Mouse (Mus musculus) limb, embryonic 15.5 days (tissue): ENCODE data around the gene Nbl1. TPM values are rescaled to one million over a fixed set of nuclear protein-coding genes. Genes with fewer than 3 reads are reported as not detected.

Experiments used
- ATAC-seq: fragments of 200-750 bp; cut with Nextera tagmentation; 2 replicates; pipeline ENCODE4 v1.8.0; 2017; ENCODE audit warnings: low read depth, moderate TSS enrichment; ENCODE audit not compliant: insufficient number of reproducible peaks, low FRiP score, low TSS enrichment
- H3K27ac ChIP-seq: fragments of 300-500 bp; sonication (generic); 2 replicates; pipeline ENCODE4 v1.5.1; 2015; ENCODE audit warnings: moderate library complexity, mild to moderate bottlenecking, inconsistent platforms
- H3K27me3 ChIP-seq: fragments of 300-500 bp; sonication (generic); 2 replicates; pipeline ENCODE4 v1.6.1; 2015; ENCODE audit warnings: inconsistent platforms
- H3K36me3 ChIP-seq: fragments of 300-500 bp; sonication (generic); 2 replicates; pipeline ENCODE4 v1.6.1; 2015; ENCODE audit warnings: inconsistent platforms
- H3K4me1 ChIP-seq: fragments of 300-500 bp; sonication (generic); 2 replicates; pipeline ENCODE4 v1.6.1; 2015; ENCODE audit warnings: inconsistent platforms
- H3K4me2 ChIP-seq: fragments of 300-500 bp; sonication (generic); 2 replicates; pipeline ENCODE4 v1.6.1; 2015; ENCODE audit warnings: mild to moderate bottlenecking, inconsistent platforms
- H3K4me3 ChIP-seq: fragments of 300-500 bp; sonication (generic); 2 replicates; pipeline ENCODE4 v1.5.1; 2015; ENCODE audit warnings: mild to moderate bottlenecking, inconsistent platforms
- H3K9ac ChIP-seq: fragments of 300-500 bp; sonication (generic); 2 replicates; pipeline ENCODE4 v1.6.1; 2015; ENCODE audit warnings: inconsistent platforms
- H3K9me3 ChIP-seq: fragments of 300-500 bp; sonication (generic); 2 replicates; pipeline ENCODE4 v1.6.1; 2016; ENCODE audit warnings: inconsistent platforms
- whole genome bisulfite sequencing: fragments of 180-500 bp; shearing (Covaris S2); methylation state at CpG from one replicate; pipeline ENCODE4 v1.1.7; 2015; 5-methylcytosine and 5-hydroxymethylcytosine counted together
- polyA plus RNA-seq: library from polyadenylated mRNA; unstranded; fragments of >200 nt; fragmentation: Nextera tagmentation; extraction: Ambion mirVana; gene quantifications from 2 replicates; pipeline ENCODE4 v1.2.1, GENCODE M21; 2015

Gene Nbl1
- polyA plus RNA-seq, 1 experiment from 2014 or later: 148 TPM

DNA sequence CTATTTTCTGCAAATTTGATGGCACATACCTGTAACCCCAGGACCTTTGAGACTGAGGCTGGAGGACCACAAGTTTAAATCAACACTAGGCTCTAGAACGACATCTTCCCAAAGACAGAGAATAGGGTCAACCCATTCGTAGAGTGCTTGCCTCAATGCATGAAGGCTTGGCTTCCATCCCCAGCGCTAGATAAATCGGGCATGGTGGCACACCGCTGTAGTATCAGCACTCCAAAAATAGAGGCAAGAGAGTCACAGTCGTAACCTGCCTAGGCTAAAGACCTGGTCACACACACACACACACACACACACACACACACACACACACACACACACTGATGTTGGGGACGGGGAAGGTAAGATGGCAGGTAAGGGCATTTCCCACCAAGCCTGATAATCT lies 12.5 kb downstream of the Nbl1 start:
- Histone ChIP-seq H3K36me3 (peaks cover 14% of the 10 kb centered on the region), H3K4me1 (peaks cover 23% of the 10 kb centered on the region), H3K27me3 (peaks cover 24% of the 10 kb centered on the region), H3K27ac (no peak overlapping the region), H3K4me3 (no peak overlapping the region), H3K9ac (no peak overlapping the region), H3K9me3 (no peaks in the 10 kb centered on the region), H3K4me2 (no peak overlapping the region)
- ATAC-seq: no peak
- 93% methylated on average over 7 of the region's 7 CpGs for WGBS

DNA sequence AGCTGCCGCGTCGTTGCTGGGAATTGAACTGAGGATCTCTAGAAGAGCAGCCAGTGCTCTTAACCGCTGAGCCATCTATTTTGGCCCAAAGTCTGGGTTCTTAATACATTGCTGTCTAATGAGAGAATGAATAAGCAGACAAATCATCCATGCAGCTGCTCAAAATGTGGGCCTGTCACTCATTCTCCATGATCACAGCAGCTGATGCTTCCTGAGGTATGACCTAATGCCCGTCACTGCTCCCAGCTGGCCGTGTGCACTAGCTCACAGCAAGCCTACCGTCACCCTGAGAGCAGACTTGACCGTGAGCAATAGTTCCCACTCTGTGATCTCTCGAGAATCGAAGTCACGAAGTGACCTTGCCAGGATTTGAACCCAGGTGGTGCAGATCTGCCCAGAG lies 13.4 kb downstream of the Nbl1 start:
- WGBS: 78% methylated on average over 11 of the region's 11 CpGs
- Histone ChIP-seq H3K4me1 (peaks cover 31% of the 10 kb centered on the region), H3K9ac (no peak overlapping the region), H3K4me2 (no peak overlapping the region), H3K9me3 (no peaks in the 10 kb centered on the region), H3K27ac (no peak overlapping the region), H3K4me3 (no peak overlapping the region), H3K27me3 (peaks cover 33% of the 10 kb centered on the region), H3K36me3 (peaks cover 6% of the 10 kb centered on the region)
- no peak for ATAC-seq

DNA sequence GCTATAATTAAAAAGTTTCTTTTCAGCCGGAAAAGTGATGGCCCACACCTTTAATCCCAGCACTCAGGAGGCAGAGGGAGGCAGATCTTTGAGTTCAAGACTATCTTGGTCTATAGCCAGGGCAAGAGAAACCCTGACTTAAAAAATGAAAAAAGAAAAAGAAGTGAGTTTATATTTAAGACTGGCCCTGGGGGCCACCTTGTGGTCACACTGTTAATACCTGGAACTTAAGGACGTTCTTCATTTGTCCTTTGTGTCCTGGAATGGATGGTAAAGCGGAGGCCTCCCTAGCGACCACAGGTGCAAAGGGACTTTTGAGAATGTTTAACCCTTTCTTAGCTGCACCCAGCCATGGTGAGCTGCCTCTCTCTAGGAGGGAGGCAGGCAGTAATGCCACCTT lies 14.1 kb downstream of the Nbl1 start:
- H3K4me1 ChIP-seq: peaks cover 38% of the 10 kb centered on the region
- WGBS: 8% methylated on average over 4 of the region's 4 CpGs
- no peak overlapping the region for H3K9ac ChIP-seq
- H3K4me2 ChIP-seq: no peak overlapping the region
- H3K9me3 ChIP-seq: no peaks in the 10 kb centered on the region
- peaks cover 40% of the 10 kb centered on the region for H3K27me3 ChIP-seq
- peaks cover 3% of the 10 kb centered on the region; the same call in 1 of the 2 replicates for H3K36me3 ChIP-seq
- H3K4me3 ChIP-seq: no peak overlapping the region
- ATAC-seq: no peak
- H3K27ac ChIP-seq: no peak overlapping the region

DNA sequence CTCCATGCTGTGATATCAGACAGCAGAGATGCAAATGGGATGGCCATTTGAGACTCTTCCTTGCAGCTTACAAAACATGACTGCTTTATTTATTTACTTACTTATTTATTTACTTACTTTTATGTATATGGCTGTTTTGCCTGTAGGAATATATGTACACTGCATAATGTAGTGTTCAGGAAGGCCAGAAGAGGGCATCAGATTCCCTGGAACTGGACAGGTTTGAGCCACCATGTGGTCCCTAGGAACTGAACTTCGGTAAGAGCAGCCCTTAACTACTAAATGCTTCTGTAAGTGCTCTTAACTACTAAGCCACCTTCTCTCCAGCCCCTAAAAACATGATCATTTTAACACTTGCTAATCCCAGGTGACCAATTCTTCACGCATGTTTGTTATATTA lies 14.5 kb downstream of the Nbl1 start:
- 21% methylated on average over 2 of the region's 2 CpGs for WGBS
- Histone ChIP-seq H3K27me3 (peaks cover 44% of the 10 kb centered on the region), H3K9ac (no peak overlapping the region), H3K4me2 (no peak overlapping the region), H3K36me3 (peaks cover 3% of the 10 kb centered on the region; the same call in 1 of the 2 replicates), H3K4me1 (peaks cover 35% of the 10 kb centered on the region), H3K4me3 (no peak overlapping the region), H3K9me3 (no peaks in the 10 kb centered on the region), H3K27ac (no peak overlapping the region)
- no peak for ATAC-seq

DNA sequence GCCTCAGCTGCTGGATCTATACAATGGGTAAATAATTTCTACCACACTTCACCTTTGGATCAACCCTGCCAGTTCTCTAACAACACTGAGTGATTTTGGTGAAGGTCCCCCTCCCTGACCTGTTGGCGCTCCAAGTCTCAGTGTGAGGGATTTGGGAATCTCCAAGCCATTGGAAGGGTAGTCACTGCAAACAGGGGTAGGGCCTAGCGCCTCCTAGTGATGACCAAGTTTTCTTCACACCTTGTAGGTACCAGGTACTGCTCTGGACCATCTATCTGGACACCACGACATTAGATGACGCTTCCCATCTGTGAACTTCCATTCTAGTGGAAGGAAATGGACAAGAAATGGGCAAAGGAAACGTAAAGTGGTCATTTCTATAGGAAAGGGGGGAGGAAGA lies 16.9 kb downstream of the Nbl1 start:
- H3K36me3 ChIP-seq: no peaks in the 10 kb centered on the region

DNA sequence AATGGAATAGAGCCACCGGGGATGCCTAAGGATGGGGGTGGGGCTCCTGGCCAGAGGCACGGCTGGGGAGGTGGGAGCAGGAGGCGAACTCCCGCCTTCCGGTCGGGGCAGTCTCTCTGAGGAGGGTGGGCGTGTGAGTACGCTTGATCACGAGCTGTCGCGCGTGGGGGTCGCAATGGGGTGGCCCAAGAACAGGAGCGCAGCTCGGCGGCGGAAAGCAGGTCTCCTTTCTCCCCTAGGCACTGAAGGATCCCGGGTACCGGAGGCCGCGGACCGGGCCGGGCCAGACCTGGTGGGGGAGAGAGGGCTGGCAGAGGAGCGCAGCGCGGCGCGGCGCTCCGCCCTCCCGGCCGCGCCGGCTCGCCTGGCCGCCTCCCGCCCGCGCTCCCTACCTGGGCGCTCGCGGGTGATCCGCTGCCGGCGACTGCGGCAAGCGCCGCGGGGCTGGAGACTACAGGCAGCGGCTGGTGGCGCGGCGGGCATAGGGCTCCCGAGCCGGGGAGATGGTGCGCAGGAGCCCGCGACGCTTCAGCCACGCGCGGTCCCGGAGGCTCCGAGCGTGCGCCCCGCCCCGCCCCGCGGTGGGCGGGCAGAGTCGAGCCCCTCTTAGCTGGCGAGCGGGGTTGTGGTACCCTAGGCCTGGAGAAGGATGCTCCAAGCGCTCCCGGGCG lies 17.6 kb downstream of the Nbl1 start, which contains the start of gene Htr6:
Gene Htr6 (minus strand): TSS at position 530 of the 671 bp plus-strand sequence.
- Histone ChIP-seq H3K36me3 (no peaks in the 10 kb centered on the region), H3K4me2 (peak within 1 kb of the TSS; percentile 95), H3K4me3 (peak within 1 kb of the TSS; percentile 56), H3K9me3 (no peaks in the 10 kb centered on the region), H3K9ac (peak within 1 kb of the TSS; percentile 37; the same call in 1 of the 2 replicates), H3K27me3 (peaks cover 61% of the 10 kb centered on the region), H3K4me1 (peaks cover 24% of the 10 kb centered on the region), H3K27ac (no peak within 1 kb of the TSS)
- WGBS: under 1% methylated on average over 63 of the region's 77 CpGs
- no peak for ATAC-seq

More for the DNA sequence above, 16.9 kb downstream of the Nbl1 start:
- no peak overlapping the region for H3K9ac ChIP-seq
- no peak overlapping the region for H3K27ac ChIP-seq
- 18% methylated on average over 5 of the region's 5 CpGs for WGBS
- peak overlapping the region; percentile 56; the same call in 1 of the 2 replicates for H3K4me3 ChIP-seq
- H3K4me2 ChIP-seq: peak overlapping the region; percentile 95; the same call in 1 of the 2 replicates
- ATAC-seq: no peak
- H3K9me3 ChIP-seq: no peaks in the 10 kb centered on the region
- peaks cover 24% of the 10 kb centered on the region for H3K4me1 ChIP-seq
- peaks cover 56% of the 10 kb centered on the region for H3K27me3 ChIP-seq

DNA sequence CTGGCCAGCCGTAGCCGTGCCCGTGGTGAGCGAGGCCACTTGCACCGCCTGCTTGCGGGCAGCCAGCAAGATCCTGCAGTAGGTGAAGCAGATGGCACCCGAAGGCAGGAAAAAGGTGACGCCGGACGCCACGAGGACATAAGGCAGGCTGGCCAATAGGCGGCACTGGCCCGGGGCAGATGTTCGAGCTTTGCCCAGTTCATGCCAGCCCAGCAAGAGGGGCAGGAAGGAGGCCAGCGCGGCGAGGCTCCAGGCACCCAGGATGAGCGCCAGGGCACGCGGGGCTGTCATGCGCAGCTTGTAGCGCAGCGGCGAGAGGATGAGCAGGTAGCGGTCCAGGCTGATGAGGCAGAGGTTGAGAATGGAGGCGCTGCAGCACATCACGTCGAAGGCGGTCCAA lies 18.7 kb downstream of the Nbl1 start:
- H3K4me3 ChIP-seq: peak overlapping the region; percentile 56
- peaks cover 24% of the 10 kb centered on the region for H3K4me1 ChIP-seq
- ATAC-seq: no peak
- no peaks in the 10 kb centered on the region for H3K36me3 ChIP-seq
- H3K4me2 ChIP-seq: peak overlapping the region; percentile 95
- peaks cover 69% of the 10 kb centered on the region for H3K27me3 ChIP-seq
- H3K9me3 ChIP-seq: no peaks in the 10 kb centered on the region
- 23% methylated on average over 29 of the region's 29 CpGs for WGBS
- no peak overlapping the region for H3K27ac ChIP-seq
- H3K9ac ChIP-seq: no peak overlapping the region

DNA sequence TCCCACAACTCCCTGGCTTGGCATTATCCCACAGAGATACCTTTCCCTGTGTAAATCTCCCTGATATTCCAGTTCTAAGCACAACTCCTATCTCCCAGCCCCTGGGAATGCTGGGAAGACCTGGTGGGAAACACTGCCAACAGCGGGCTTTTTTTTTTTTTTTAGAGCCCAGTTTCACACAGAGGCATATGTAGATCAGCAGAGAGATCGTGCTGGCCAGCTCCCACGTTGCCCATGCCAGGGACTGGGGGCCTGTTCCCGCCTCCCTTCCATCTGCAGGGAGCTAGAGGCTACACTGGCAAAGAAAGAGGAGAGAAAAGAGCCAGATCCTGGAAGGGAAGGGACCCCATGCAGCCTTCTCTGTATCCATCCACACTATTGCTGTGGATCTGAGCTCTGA lies 24.5 kb downstream of the Nbl1 start:
- no peaks in the 10 kb centered on the region for H3K36me3 ChIP-seq
- H3K9me3 ChIP-seq: no peaks in the 10 kb centered on the region
- H3K4me3 ChIP-seq: no peak overlapping the region
- H3K4me2 ChIP-seq: no peak overlapping the region
- peaks cover 35% of the 10 kb centered on the region for H3K27me3 ChIP-seq
- H3K9ac ChIP-seq: no peak overlapping the region
- WGBS: 32% methylated on average over 4 of the region's 4 CpGs
- H3K27ac ChIP-seq: no peak overlapping the region
- H3K4me1 ChIP-seq: no peaks in the 10 kb centered on the region
- no peak for ATAC-seq

DNA sequence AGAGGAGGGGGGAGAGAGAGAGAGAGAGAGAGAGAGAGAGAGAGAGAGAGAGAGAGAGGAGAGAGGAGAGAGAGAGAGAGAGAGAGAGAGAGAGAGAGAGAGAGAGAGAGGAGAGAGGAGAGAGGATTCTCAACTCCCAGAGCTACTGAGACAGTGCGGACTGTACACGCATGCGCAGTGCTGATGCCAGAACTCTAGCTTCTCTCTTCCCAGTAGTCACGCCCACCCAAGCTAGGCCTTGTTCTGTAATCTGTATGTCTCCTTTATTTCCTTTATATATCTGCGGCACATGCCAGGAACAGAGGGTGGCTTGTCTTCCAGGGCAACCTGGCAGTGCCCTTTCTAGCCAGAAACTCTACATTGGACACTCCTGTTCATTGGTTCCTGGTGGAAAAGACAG lies 28.0 kb downstream of the Nbl1 start:
- ATAC-seq: no peak
- Histone ChIP-seq H3K4me1 (no peaks in the 10 kb centered on the region), H3K4me3 (no peak overlapping the region), H3K4me2 (no peak overlapping the region), H3K36me3 (no peaks in the 10 kb centered on the region), H3K9ac (no peak overlapping the region), H3K9me3 (no peaks in the 10 kb centered on the region), H3K27me3 (peaks cover 14% of the 10 kb centered on the region), H3K27ac (no peak overlapping the region)
- 88% methylated on average over 5 of the region's 5 CpGs for WGBS

DNA sequence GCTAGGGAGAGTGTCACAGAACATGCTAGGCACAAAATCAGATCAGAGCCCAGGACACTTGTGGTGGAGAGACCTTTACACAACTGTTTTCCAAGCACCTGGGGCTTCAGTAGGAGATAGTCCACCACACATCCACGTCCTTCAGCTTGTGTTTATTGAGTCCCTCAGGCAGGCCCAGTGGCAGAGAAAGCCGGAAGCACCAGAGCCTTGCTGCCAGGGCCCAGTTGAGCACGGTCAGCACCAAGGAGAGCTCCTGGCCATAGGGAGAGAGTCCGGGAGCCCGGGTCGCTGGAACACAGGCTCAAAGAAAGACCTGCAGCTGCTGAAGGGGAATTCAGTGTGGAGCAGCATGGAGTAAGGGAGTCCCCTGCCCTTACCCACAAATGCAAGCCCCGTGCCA lies 33.2 kb downstream of the Nbl1 start:
- 4% methylated on average over 7 of the region's 7 CpGs for WGBS
- Histone ChIP-seq H3K27me3 (no peaks in the 10 kb centered on the region; the same call in 1 of the 2 replicates), H3K36me3 (no peaks in the 10 kb centered on the region), H3K27ac (no peak overlapping the region), H3K9me3 (no peaks in the 10 kb centered on the region), H3K9ac (no peak overlapping the region), H3K4me2 (no peak overlapping the region), H3K4me3 (no peak overlapping the region), H3K4me1 (no peaks in the 10 kb centered on the region)
- ATAC-seq: no peak

DNA sequence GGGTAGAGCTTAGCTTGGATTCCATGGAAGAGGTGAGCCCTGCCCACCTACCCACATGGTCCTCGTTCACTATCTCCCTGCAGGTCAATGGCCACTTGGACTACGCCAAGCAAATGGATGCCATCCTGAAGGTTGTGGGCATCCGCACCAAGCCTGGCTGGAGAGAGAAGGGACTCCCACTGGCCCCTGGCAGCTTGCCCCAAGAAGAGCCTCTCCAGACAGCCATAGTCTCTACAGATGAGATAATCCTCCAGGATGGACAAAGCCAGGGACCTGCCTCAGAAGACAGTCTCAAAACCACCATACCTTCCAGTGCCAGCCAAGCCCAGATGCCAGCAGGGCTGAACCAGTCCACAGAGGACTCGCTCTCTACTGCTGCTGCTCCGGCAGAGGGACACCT lies 34.8 kb downstream of the Nbl1 start:
- Histone ChIP-seq H3K9me3 (no peaks in the 10 kb centered on the region), H3K4me3 (no peak overlapping the region), H3K4me1 (no peaks in the 10 kb centered on the region), H3K4me2 (no peak overlapping the region), H3K9ac (no peak overlapping the region), H3K36me3 (no peaks in the 10 kb centered on the region), H3K27ac (no peak overlapping the region), H3K27me3 (no peaks in the 10 kb centered on the region; the same call in 1 of the 2 replicates)
- WGBS: 82% methylated on average over 5 of the region's 5 CpGs
- no peak for ATAC-seq

DNA sequence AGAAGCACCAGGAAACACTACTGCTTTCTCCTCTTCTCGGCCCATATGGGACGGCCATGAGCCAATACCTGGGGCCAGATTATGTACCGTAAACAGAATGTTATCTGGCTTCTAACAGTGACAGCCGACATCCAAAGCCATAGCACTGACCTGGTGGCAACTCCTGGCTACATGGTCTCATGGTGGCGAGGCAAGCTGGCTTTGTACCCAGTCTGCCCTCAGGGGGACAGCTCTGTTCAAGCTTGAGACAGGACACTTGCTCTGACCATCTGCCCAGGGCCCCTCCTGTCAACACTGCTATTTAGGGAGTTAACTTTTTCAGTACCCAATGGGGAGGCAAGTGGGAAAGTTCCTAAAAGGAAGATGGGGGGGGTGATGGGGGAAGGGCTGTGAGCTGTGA lies 35.5 kb downstream of the Nbl1 start:
- no peaks in the 10 kb centered on the region for H3K4me1 ChIP-seq
- 73% methylated on average over 5 of the region's 5 CpGs for WGBS
- H3K27me3 ChIP-seq: no peaks in the 10 kb centered on the region; the same call in 1 of the 2 replicates
- H3K9ac ChIP-seq: no peak overlapping the region
- H3K27ac ChIP-seq: no peak overlapping the region
- H3K4me3 ChIP-seq: no peak overlapping the region
- no peak for ATAC-seq
- H3K36me3 ChIP-seq: no peaks in the 10 kb centered on the region
- no peak overlapping the region for H3K4me2 ChIP-seq
- no peaks in the 10 kb centered on the region for H3K9me3 ChIP-seq
